In the genomic region with DNA sequence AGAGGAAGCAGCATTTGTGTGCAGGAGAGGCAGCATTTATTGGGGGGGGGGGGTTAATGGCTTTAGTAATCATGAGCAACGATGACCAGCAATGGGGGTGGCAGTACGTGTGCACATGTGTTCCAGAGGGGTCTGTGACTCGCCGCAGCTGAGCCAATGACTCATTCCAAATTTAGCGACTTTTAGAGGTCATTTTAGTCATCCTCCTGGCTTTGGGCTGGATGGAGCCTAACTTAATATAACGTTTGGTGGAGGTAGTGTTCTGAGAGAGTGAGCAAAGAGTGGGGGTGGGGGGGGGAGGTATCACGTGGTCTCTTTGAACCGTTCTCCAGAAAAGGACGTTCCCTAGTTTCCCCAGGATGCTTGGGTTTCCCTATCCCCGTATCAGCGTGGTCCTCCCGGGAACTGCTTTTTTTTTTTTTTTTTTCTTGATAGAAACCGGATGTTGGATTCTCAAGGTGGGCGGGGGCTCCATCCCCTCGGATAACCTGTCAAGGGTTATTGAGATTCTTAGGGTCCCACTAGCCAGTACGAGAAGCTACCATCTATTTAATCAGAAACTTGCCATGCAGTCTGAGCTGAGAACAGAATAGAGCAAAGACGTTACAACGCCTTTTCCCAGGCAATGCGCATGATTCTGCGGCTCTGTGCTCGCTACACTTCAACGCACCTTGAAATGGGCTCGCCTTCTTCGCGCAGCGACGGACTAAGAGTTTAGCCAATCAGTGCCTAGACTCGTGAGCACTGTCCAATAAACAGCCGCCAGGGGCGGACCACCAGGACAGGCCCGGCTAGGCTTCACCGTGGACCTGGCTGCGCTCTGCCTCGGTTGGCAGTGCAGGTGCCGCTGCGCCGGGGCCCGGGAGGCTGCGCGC, we compare ENCODE assay signal across 8 mouse cellular contexts. TPM values are rescaled to one million over a fixed set of nuclear protein-coding genes. Genes with fewer than 3 reads are reported as not detected.
DNase-seq lines count a peak whose midpoint lies in the region; ATAC-seq and TF ChIP-seq lines count a peak whose summit lies in the region.

A gene (plus strand): TSS at position 794 of the 875 bp plus-strand sequence.

- TF ChIP-seq EP300 in CH12.LX (IDR thresholded peaks at IDR 0.05; ENCODE audit: low read length) = no peak

- peaks cover 12% of the 10 kb centered on the region for H3K9me3 ChIP-seq in CH12.LX (replicated peaks; ENCODE audit: low read length)
- H3K9me3 ChIP-seq in forebrain, embryonic 13.5 days (replicated peaks) = no peaks in the 10 kb centered on the region
- H3K9me3 ChIP-seq in heart, embryonic 15.5 days (replicated peaks) = no peaks in the 10 kb centered on the region
- no peaks in the 10 kb centered on the region; the same call in 1 of the 2 replicates for H3K9me3 ChIP-seq in kidney, postnatal 0 days (replicated peaks; ENCODE audit: low read length)
- H3K9me3 ChIP-seq in limb, embryonic 15.5 days = no peaks in the 10 kb centered on the region

- peak within 1 kb of the TSS; percentile 87; the same call in 1 of the 2 replicates for H3K27ac ChIP-seq in CH12.LX (ENCODE audit: insufficient read depth, low read depth)
- peak within 1 kb of the TSS; percentile 80 for H3K27ac ChIP-seq in forebrain, embryonic 13.5 days
- peak within 1 kb of the TSS; percentile 46 for H3K27ac ChIP-seq in heart, embryonic 15.5 days
- H3K27ac ChIP-seq in kidney, postnatal 0 days = no peak within 1 kb of the TSS
- no peak within 1 kb of the TSS for H3K27ac ChIP-seq in limb, embryonic 15.5 days

- peaks cover 17 to 53% of the 10 kb centered on the region in 2 experiments for H3K4me1 ChIP-seq in CH12.LX (ENCODE audit: control insufficient read depth in 1 of 2, insufficient read depth in 2 of 2)
- H3K4me1 ChIP-seq in forebrain, embryonic 13.5 days = peaks cover 50% of the 10 kb centered on the region
- peaks cover 20% of the 10 kb centered on the region for H3K4me1 ChIP-seq in heart, embryonic 15.5 days (replicated peaks)
- peaks cover 7% of the 10 kb centered on the region; the same call in 1 of the 2 replicates for H3K4me1 ChIP-seq in kidney, postnatal 0 days (replicated peaks; ENCODE audit: insufficient read depth, low read length)
- peaks cover 31% of the 10 kb centered on the region for H3K4me1 ChIP-seq in limb, embryonic 15.5 days

- dilution Hi-C loops in CH12.LX (cut with MboI; ENCODE audit: extremely low pct_ligation_motif_present, extremely low pct_unique_long_range_greater_than_20kb, low sequenced_read_pairs) = no loop called here

- no peak for TF ChIP-seq RAD21 in CH12.LX (IDR thresholded peaks at IDR 0.05; ENCODE audit: low read depth, low read length)

- H3K4me3 ChIP-seq in CH12.LX (replicated peaks in 1 of 3; ENCODE audit: low read depth in 2 of 3, low read length in 2 of 3, poor library complexity in 1 of 3) = peak within 1 kb of the TSS in 1 of 3 experiments; percentile 51
- peak within 1 kb of the TSS; percentile 81 for H3K4me3 ChIP-seq in forebrain, embryonic 13.5 days
- peak within 1 kb of the TSS; percentile 72 for H3K4me3 ChIP-seq in heart, embryonic 15.5 days
- peak within 1 kb of the TSS; percentile 54 for H3K4me3 ChIP-seq in kidney, postnatal 0 days (replicated peaks; ENCODE audit: low read depth, low read length)
- peak within 1 kb of the TSS; percentile 52 for H3K4me3 ChIP-seq in limb, embryonic 15.5 days

- H3K79me2 ChIP-seq in CH12.LX (replicated peaks; ENCODE audit: control insufficient read depth, extremely low read depth, insufficient read depth, poor library complexity, severe bottlenecking) = no peaks in the 10 kb centered on the region

- ATAC-seq in cerebellum, adult (ENCODE audit: insufficient number of reproducible peaks, low FRiP score, low TSS enrichment) = peak; percentile 96
- ATAC-seq in forebrain, embryonic 13.5 days = peak; percentile 99
- peak; percentile 97 for ATAC-seq in heart, embryonic 15.5 days (replicated peaks; ENCODE audit: insufficient number of reproducible peaks, insufficient read depth, low FRiP score, low read depth)
- peak; percentile 99 for ATAC-seq in kidney, postnatal 0 days (replicated peaks; ENCODE audit: low FRiP score, low read depth)
- ATAC-seq in limb, embryonic 15.5 days (ENCODE audit: insufficient number of reproducible peaks, low FRiP score, low TSS enrichment, low read depth) = peak; percentile 99

- no peak for DNase-seq in CH12.LX (ENCODE audit: extremely low read depth)
- DNase-seq in kidney, postnatal 0 days (ENCODE audit: low spot score) = peak; percentile 90
- peak; percentile 10 for DNase-seq in naive thymus-derived CD4-positive, alpha-beta T cell, adult 2 months (ENCODE audit: low read depth)
- peak; percentile 94 for DNase-seq in testis, postnatal 14 days (ENCODE audit: low spot score)

- peak within 1 kb of the TSS; percentile 28; the same call in 1 of the 2 replicates for H3K9ac ChIP-seq in CH12.LX (ENCODE audit: insufficient read depth, low read depth)
- peak within 1 kb of the TSS; percentile 77 for H3K9ac ChIP-seq in forebrain, embryonic 13.5 days
- peak within 1 kb of the TSS; percentile 54 for H3K9ac ChIP-seq in heart, embryonic 15.5 days
- H3K9ac ChIP-seq in kidney, postnatal 0 days (ENCODE audit: low read depth, low read length) = no peak within 1 kb of the TSS
- H3K9ac ChIP-seq in limb, embryonic 15.5 days = 0 out of 2 replicates have a peak within 1 kb of the TSS, but pooled peaks have one; percentile 40

- no peak for TF ChIP-seq POLR2A in CH12.LX (IDR thresholded peaks at IDR 0.05; ENCODE audit: low read depth, low read length)

- in situ Hi-C loops in CH12.LX (cut with MboI; ENCODE audit: low pct_ligation_motif_present, low pct_unique_long_range_greater_than_20kb, low sequenced_read_pairs) = no loop called here

- TF ChIP-seq CTCF in CH12.LX (conservative IDR thresholded peaks at IDR 0.05 in 1 of 2, IDR thresholded peaks at IDR 0.05 in 1 of 2; ENCODE audit: low read depth in 2 of 2, low read length in 2 of 2) = no peak
- peak; percentile 32; the same call in 1 of the 2 replicates for TF ChIP-seq CTCF in kidney, postnatal 0 days (IDR thresholded peaks at IDR 0.05; ENCODE audit: low read depth)

- under 1% methylated on average over 40 of the region's 40 CpGs for whole genome bisulfite sequencing in forebrain, embryonic 13.5 days
- under 1% methylated on average over 40 of the region's 40 CpGs for WGBS in heart, embryonic 15.5 days
- WGBS in kidney, postnatal 0 days = under 1% methylated on average over 40 of the region's 40 CpGs
- WGBS in limb, embryonic 15.5 days = under 1% methylated on average over 40 of the region's 40 CpGs

- H3K27me3 ChIP-seq in CH12.LX (replicated peaks) = no peaks in the 10 kb centered on the region
- H3K27me3 ChIP-seq in forebrain, embryonic 13.5 days = peaks cover 12% of the 10 kb centered on the region; the same call in 1 of the 2 replicates
- H3K27me3 ChIP-seq in heart, embryonic 15.5 days = peaks cover 54% of the 10 kb centered on the region
- H3K27me3 ChIP-seq in kidney, postnatal 0 days (ENCODE audit: insufficient read depth, low read length) = peaks cover 17% of the 10 kb centered on the region; the same call in 1 of the 2 replicates
- H3K27me3 ChIP-seq in limb, embryonic 15.5 days = peaks cover 50% of the 10 kb centered on the region

- H3K4me2 ChIP-seq in CH12.LX (ENCODE audit: insufficient read depth, low read depth, poor library complexity, severe bottlenecking) = peak within 1 kb of the TSS; percentile 60; the same call in 1 of the 2 replicates
- H3K4me2 ChIP-seq in forebrain, embryonic 13.5 days = peak within 1 kb of the TSS; percentile 98
- H3K4me2 ChIP-seq in heart, embryonic 15.5 days = peak within 1 kb of the TSS; percentile 90
- peak within 1 kb of the TSS; percentile 79 for H3K4me2 ChIP-seq in kidney, postnatal 0 days (ENCODE audit: low read length)
- peak within 1 kb of the TSS; percentile 93 for H3K4me2 ChIP-seq in limb, embryonic 15.5 days

- H3K36me3 ChIP-seq in CH12.LX (replicated peaks in 1 of 2; ENCODE audit: control insufficient read depth in 1 of 2, insufficient read depth in 1 of 2, low read length in 1 of 2) = no peaks in the 10 kb centered on the region
- no peaks in the 10 kb centered on the region for H3K36me3 ChIP-seq in forebrain, embryonic 13.5 days (ENCODE audit: poor library complexity, severe bottlenecking)
- no peaks in the 10 kb centered on the region for H3K36me3 ChIP-seq in heart, embryonic 15.5 days
- no peaks in the 10 kb centered on the region for H3K36me3 ChIP-seq in kidney, postnatal 0 days (ENCODE audit: insufficient read depth, low read length)
- no peaks in the 10 kb centered on the region for H3K36me3 ChIP-seq in limb, embryonic 15.5 days

TF ChIP-seq in CH12.LX, 34 proteins besides CTCF, POLR2A, EP300 and RAD21:
- TF ChIP-seq JUND (conservative IDR thresholded peaks at IDR 0.05; ENCODE audit: low read depth, low read length) (no peak), KAT2A (IDR thresholded peaks at IDR 0.05; ENCODE audit: insufficient replicate concordance, low read length) (no peak), MEF2A (IDR thresholded peaks at IDR 0.05; ENCODE audit: borderline replicate concordance, low read depth, low read length) (no peak), HCFC1 (IDR thresholded peaks at IDR 0.05; ENCODE audit: low read depth, low read length) (no peak), MAZ (IDR thresholded peaks at IDR 0.05; ENCODE audit: low read depth, low read length) (no peak), UBTF (IDR thresholded peaks at IDR 0.05; ENCODE audit: low read depth, low read length) (no peak), ZMIZ1 (IDR thresholded peaks at IDR 0.05; ENCODE audit: low read depth, low read length) (no peak), TBP (conservative IDR thresholded peaks at IDR 0.05; ENCODE audit: low read depth, low read length) (no peak), E2F4 (IDR thresholded peaks at IDR 0.05; ENCODE audit: insufficient replicate concordance, low read depth, low read length) (no peak), MYC (IDR thresholded peaks at IDR 0.05; ENCODE audit: low read depth, low read length) (no peak), NELFE (IDR thresholded peaks at IDR 0.05; ENCODE audit: low read depth, low read length) (no peak), MAX (IDR thresholded peaks at IDR 0.05; ENCODE audit: low read length) (no peak)
TF ChIP-seq in CH12.LX: peak in this region for 0.

RNA-seq across cellular contexts. Expression of the gene that starts here (rescaled TPM):
- total RNA-seq in CH12.LX (2012; rRNA removed) = 7.4 and 12.4 TPM in 2 replicates
- 1.8 and 2.0 TPM in 2 replicates for total RNA-seq in CH12.LX (2014; rRNA removed)
- 4.5 and 5.2 TPM in 2 replicates for polyA plus RNA-seq in CH12.LX (2012; ENCODE audit: insufficient read length, low read depth)
- polyA plus RNA-seq in forebrain, embryonic 13.5 days (2015; fragmentation: Nextera tagmentation; extraction: Ambion mirVana) = 9.4 and 11.8 TPM in 2 replicates
- polyA plus RNA-seq in heart, embryonic 15.5 days (2015; fragmentation: Nextera tagmentation; extraction: Ambion mirVana) = 4.0 and 5.1 TPM in 2 replicates
- 1.0 and 1.4 TPM in 2 replicates for polyA plus RNA-seq in kidney, postnatal 0 days (2015; fragmentation: Nextera tagmentation; extraction: Ambion mirVana)
- polyA plus RNA-seq in limb, embryonic 15.5 days (2015; fragmentation: Nextera tagmentation; extraction: Ambion mirVana) = 3.2 and 3.5 TPM in 2 replicates

Comparison
In these comparisons a context has a peak if more than half of its experiments do, and no peak if none do; other contexts are left out.
1. H3K27ac ChIP-seq: peak in CH12.LX (single experiment), forebrain, embryonic 13.5 days (single experiment) and heart, embryonic 15.5 days (single experiment); none in kidney, postnatal 0 days (single experiment) and limb, embryonic 15.5 days (single experiment).
2. Peak in every context shown above with its lines, with median percentiles within 50 percentile points of each other: H3K4me2 ChIP-seq and ATAC-seq.